Comparison of ENCODE assay signal across 30 mouse cellular contexts in genomic region chr2:171242356-171242755, GRCm38 (mm10).
"Had no signal": no experiment of that assay in that cellular context is flagged by ENCODE, and none has a peak within 500 bp of the region (broad histone marks: within the 10 kb centered on the region; RNA-seq: fewer than 3 reads in every experiment).

No protein-coding gene starts in this region.

- H3K36me3 ChIP-seq: heart, embryonic 12.5 days; heart, embryonic 13.5 days; heart, embryonic 15.5 days; hindbrain, embryonic 10.5 days; hindbrain, embryonic 12.5 days; hindbrain, embryonic 13.5 days; hindbrain, embryonic 15.5 days; intestine, embryonic 15.5 days; kidney, embryonic 15.5 days had no signal

- H3K9ac ChIP-seq: heart, embryonic 12.5 days; heart, embryonic 13.5 days; heart, embryonic 15.5 days; hindbrain, embryonic 12.5 days; hindbrain, embryonic 13.5 days; hindbrain, embryonic 14.5 days; hindbrain, embryonic 15.5 days; intestine, embryonic 15.5 days; kidney, embryonic 15.5 days had no signal

- H3K4me1 ChIP-seq: heart, embryonic 13.5 days; heart, embryonic 15.5 days; hindbrain, embryonic 10.5 days; hindbrain, embryonic 12.5 days; hindbrain, embryonic 13.5 days; hindbrain, embryonic 15.5 days; intestine, embryonic 15.5 days; kidney, embryonic 15.5 days had no signal

- H3K27me3 ChIP-seq: heart, embryonic 12.5 days; heart, embryonic 13.5 days; heart, embryonic 15.5 days; hindbrain, embryonic 12.5 days; hindbrain, embryonic 13.5 days; hindbrain, embryonic 15.5 days; intestine, embryonic 15.5 days; kidney, embryonic 15.5 days had no signal

- H3K4me3 ChIP-seq: heart, embryonic 12.5 days; heart, embryonic 13.5 days; heart, embryonic 15.5 days; hindbrain, embryonic 10.5 days; hindbrain, embryonic 12.5 days; hindbrain, embryonic 13.5 days; hindbrain, embryonic 15.5 days; intestine, embryonic 15.5 days; kidney, embryonic 15.5 days; layer of hippocampus, adult 2 months; left cerebral cortex, adult 2 months had no signal

- DNase-seq: heart, postnatal 10 days; heart, postnatal 14 days; heart, postnatal 36 days; heart, postnatal 4 days; kidney, adult 11 months; kidney, adult 18-20 months; kidney, adult 2 months; kidney, adult 8-10 months; kidney, adult 9 months; kidney, postnatal 10 days; kidney, postnatal 14 days; kidney, postnatal 25 days; kidney, postnatal 36 days; kidney, postnatal 4 days; layer of hippocampus, adult 9-11 months; layer of hippocampus, postnatal 36 days had no signal

- H3K27ac ChIP-seq: heart, embryonic 13.5 days; heart, embryonic 15.5 days; hindbrain, embryonic 10.5 days; hindbrain, embryonic 12.5 days; hindbrain, embryonic 13.5 days; hindbrain, embryonic 14.5 days; hindbrain, embryonic 15.5 days; hindbrain, postnatal 0 days; intestine, embryonic 15.5 days; kidney, embryonic 15.5 days; kidney, postnatal 0 days; layer of hippocampus, adult 2 months; left cerebral cortex, adult 2 months had no signal

- H3K9me3 ChIP-seq: heart, embryonic 12.5 days; heart, embryonic 13.5 days; heart, embryonic 15.5 days; hindbrain, embryonic 10.5 days; hindbrain, embryonic 12.5 days; hindbrain, embryonic 13.5 days; hindbrain, embryonic 15.5 days; intestine, embryonic 15.5 days; kidney, embryonic 15.5 days had no signal
